Mouse (Mus musculus): ENCODE measurements around the gene Ptpro. TPM values are rescaled to one million over a fixed set of nuclear protein-coding genes. Genes with fewer than 3 reads are reported as not detected.
"Not testable (repeated sequence)": the region's sequence is repeated elsewhere in the genome, so short reads cannot be mapped to it uniquely, and the experiment has no call there.

Gene Ptpro
- total RNA-seq, 1 experiment = 0.31 TPM

DNA sequence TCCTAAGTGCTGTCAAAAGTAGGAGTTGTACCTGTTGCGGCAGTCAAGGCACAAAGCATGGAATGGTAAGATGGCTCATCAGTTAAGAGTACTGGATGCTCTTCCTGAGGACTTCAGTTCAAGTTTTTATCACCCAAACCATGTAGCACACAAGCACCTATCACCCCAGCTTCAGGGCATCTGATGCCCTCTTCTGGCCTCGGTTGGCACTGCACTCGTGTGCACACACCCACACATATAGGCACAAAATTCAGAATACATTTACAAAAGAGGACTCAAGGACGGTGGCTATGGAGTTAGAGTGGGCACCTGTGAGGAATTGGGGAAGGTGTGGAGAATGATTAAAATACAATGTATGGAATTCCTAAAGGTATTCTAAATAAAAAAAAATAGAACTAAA, 217.4 kb downstream of the Ptpro start:
- no peak for TF ChIP-seq HCFC1 (IDR thresholded peaks at IDR 0.05; ENCODE audit: borderline replicate concordance, insufficient read depth, low read length)
- TF ChIP-seq ZNF384 (IDR thresholded peaks at IDR 0.05; ENCODE audit: low read depth, low read length) = no peak
- TF ChIP-seq CHD2 (IDR thresholded peaks at IDR 0.05; ENCODE audit: low read depth, low read length) = no peak
- TF ChIP-seq ZC3H11A (IDR thresholded peaks at IDR 0.05; ENCODE audit: borderline replicate concordance, low read depth, low read length) = no peak
- TF ChIP-seq MAFK (IDR thresholded peaks at IDR 0.05; ENCODE audit: insufficient read depth, low read depth, low read length) = no peak
- no peaks in the 10 kb centered on the region for H3K36me3 ChIP-seq (ENCODE audit: control insufficient read depth, insufficient read depth, low read length, poor library complexity, severe bottlenecking)
- no peak overlapping the region for H3K27ac ChIP-seq (ENCODE audit: insufficient read depth, low read depth, low read length, poor library complexity, severe bottlenecking)
- H3K9me3 ChIP-seq (ENCODE audit: control insufficient read depth, insufficient read depth, low read depth, low read length) = no peaks in the 10 kb centered on the region
- no peak overlapping the region for H3K4me3 ChIP-seq (ENCODE audit: insufficient read depth in 1 of 2, low read depth in 1 of 2, low read length in 2 of 2, poor library complexity in 1 of 2, severe bottlenecking in 1 of 2)
- no peak for DNase-seq (ENCODE audit: low read depth, low spot score)
- no peak overlapping the region for H3K9ac ChIP-seq (ENCODE audit: insufficient read depth, low read depth, low read length, poor library complexity, severe bottlenecking)
- H3K4me1 ChIP-seq (ENCODE audit: control insufficient read depth in 2 of 2, insufficient read depth in 2 of 2, low read length in 2 of 2, poor library complexity in 1 of 2) = no peaks in the 10 kb centered on the region
- in situ Hi-C loops (cut with MboI; ENCODE audit: low sequenced_read_pairs in 2 of 2, unreplicated experiment in 2 of 2) = loop anchor here in 1 of 2 experiments (10.0 kb wide), 1 partner anchor 245 kb away; no protein-coding TSS in a partner anchor

DNA sequence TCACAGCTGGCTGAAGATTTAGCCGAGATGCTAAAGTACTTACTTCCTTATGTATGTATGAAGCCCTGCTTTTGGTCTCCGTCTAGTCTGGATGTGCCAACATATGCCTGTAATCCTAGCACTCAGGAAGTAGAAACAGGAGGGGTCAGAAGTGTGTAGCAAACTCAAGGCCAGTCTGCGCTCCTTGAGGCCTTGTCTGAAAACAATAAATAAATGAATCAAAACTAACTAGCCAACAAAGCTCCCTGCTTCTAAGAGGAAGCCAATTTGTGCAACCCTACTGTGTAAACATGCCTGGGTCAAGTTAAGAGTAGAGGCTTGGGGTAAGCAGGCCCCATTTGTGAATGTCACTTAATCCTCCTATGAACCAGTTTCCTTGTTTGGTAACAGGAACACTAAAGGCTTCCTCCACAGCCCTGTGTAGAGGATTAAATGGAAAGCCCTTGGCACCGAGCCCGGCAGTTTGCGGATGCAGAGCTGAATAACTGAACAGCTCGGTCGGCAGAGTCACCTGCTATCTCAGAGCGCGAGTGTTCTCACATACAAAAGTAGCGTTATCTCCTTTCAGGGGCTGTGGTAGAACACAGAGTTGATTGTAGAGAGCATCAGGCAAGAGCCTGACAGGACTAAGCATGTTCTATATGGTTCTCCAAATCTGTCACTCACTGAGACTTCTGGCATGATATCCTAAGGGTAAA, 218.9 kb downstream of the Ptpro start:
- Histone ChIP-seq H3K9ac (ENCODE audit: insufficient read depth, low read depth, low read length, poor library complexity, severe bottlenecking) (no peak overlapping the region), H3K27ac (ENCODE audit: insufficient read depth, low read depth, low read length, poor library complexity, severe bottlenecking) (no peak overlapping the region), H3K4me1 (ENCODE audit: control insufficient read depth in 2 of 2, insufficient read depth in 2 of 2, low read length in 2 of 2, poor library complexity in 1 of 2) (no peaks in the 10 kb centered on the region), H3K9me3 (ENCODE audit: control insufficient read depth, insufficient read depth, low read depth, low read length) (no peaks in the 10 kb centered on the region), H3K36me3 (ENCODE audit: control insufficient read depth, insufficient read depth, low read length, poor library complexity, severe bottlenecking) (no peaks in the 10 kb centered on the region), H3K4me3 (ENCODE audit: insufficient read depth in 1 of 2, low read depth in 1 of 2, low read length in 2 of 2, poor library complexity in 1 of 2, severe bottlenecking in 1 of 2) (no peak overlapping the region)
- DNase-seq (ENCODE audit: low read depth, low spot score) = no peak
- TF ChIP-seq ZC3H11A (IDR thresholded peaks at IDR 0.05; ENCODE audit: borderline replicate concordance, low read depth, low read length) = no peak
- no peak for TF ChIP-seq MAFK (IDR thresholded peaks at IDR 0.05; ENCODE audit: insufficient read depth, low read depth, low read length)
- in situ Hi-C loops (cut with MboI; ENCODE audit: low sequenced_read_pairs in 2 of 2, unreplicated experiment in 2 of 2) = no loop called here

DNA sequence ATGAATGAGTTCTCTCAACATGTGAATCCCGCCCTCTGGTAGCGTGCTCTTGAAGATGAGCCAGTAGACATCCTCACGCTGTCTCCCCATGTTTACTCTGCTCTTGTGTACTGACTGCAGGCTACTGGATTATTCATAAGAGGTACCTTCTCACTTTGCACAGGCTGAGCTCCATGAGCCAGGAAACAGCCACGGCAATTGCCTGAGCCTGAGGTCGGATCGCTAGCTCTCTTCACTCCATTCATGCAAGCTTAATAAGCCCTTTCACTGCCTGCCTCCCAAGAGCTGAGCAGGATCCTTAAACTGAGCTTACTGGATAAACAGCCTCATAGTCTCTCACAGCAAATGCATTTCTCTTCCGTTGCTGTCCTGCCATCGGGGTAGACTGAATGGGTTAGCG, 220.0 kb downstream of the Ptpro start:
- Histone ChIP-seq H3K9ac (ENCODE audit: insufficient read depth, low read depth, low read length, poor library complexity, severe bottlenecking) (no peak overlapping the region), H3K9me3 (ENCODE audit: control insufficient read depth, insufficient read depth, low read depth, low read length) (no peaks in the 10 kb centered on the region), H3K27ac (ENCODE audit: insufficient read depth, low read depth, low read length, poor library complexity, severe bottlenecking) (0 out of 2 replicates have a peak overlapping the region, but pooled peaks have one; percentile 10), H3K36me3 (ENCODE audit: control insufficient read depth, insufficient read depth, low read length, poor library complexity, severe bottlenecking) (no peaks in the 10 kb centered on the region), H3K4me1 (ENCODE audit: control insufficient read depth in 2 of 2, insufficient read depth in 2 of 2, low read length in 2 of 2, poor library complexity in 1 of 2) (no peaks in the 10 kb centered on the region), H3K4me3 (ENCODE audit: insufficient read depth in 1 of 2, low read depth in 1 of 2, low read length in 2 of 2, poor library complexity in 1 of 2, severe bottlenecking in 1 of 2) (no peak overlapping the region)
- TF ChIP-seq ZC3H11A (IDR thresholded peaks at IDR 0.05; ENCODE audit: borderline replicate concordance, low read depth, low read length) = no peak
- no peak for TF ChIP-seq CHD2 (IDR thresholded peaks at IDR 0.05; ENCODE audit: low read depth, low read length)
- no peak for TF ChIP-seq HCFC1 (IDR thresholded peaks at IDR 0.05; ENCODE audit: borderline replicate concordance, insufficient read depth, low read length)
- no peak for TF ChIP-seq ZNF384 (IDR thresholded peaks at IDR 0.05; ENCODE audit: low read depth, low read length)
- TF ChIP-seq MAFK (IDR thresholded peaks at IDR 0.05; ENCODE audit: insufficient read depth, low read depth, low read length) = no peak
- DNase-seq (ENCODE audit: low read depth, low spot score) = no peak
- in situ Hi-C loops (cut with MboI; ENCODE audit: low sequenced_read_pairs in 2 of 2, unreplicated experiment in 2 of 2) = no loop called here

DNA sequence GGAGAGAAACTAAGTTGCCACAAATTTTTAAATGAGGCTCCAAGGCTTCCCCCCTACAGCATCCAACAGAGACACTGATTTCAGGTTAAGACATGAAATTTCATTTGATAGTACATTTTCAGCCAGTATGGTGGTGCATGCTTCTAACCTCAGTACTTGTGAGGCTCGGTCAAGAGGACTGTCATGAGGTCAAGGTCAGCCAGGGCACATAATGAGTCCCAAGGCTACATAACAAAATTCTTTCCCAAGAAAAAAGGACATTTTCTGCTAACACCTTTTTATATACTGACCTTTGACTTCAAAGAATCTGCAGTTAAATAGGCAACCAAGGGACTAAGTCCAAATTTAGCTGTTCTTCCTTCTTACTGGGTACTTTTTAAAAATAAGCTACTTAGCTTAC, 221.3 kb downstream of the Ptpro start:
- Histone ChIP-seq H3K36me3 (ENCODE audit: control insufficient read depth, insufficient read depth, low read length, poor library complexity, severe bottlenecking) (no peaks in the 10 kb centered on the region; the same call in 1 of the 2 replicates), H3K9ac (ENCODE audit: insufficient read depth, low read depth, low read length, poor library complexity, severe bottlenecking) (no peak overlapping the region), H3K9me3 (ENCODE audit: control insufficient read depth, insufficient read depth, low read depth, low read length) (no peaks in the 10 kb centered on the region), H3K27ac (ENCODE audit: insufficient read depth, low read depth, low read length, poor library complexity, severe bottlenecking) (no peak overlapping the region), H3K4me3 (ENCODE audit: insufficient read depth in 1 of 2, low read depth in 1 of 2, low read length in 2 of 2, poor library complexity in 1 of 2, severe bottlenecking in 1 of 2) (no peak overlapping the region), H3K4me1 (ENCODE audit: control insufficient read depth in 2 of 2, insufficient read depth in 2 of 2, low read length in 2 of 2, poor library complexity in 1 of 2) (no peaks in the 10 kb centered on the region)
- DNase-seq (ENCODE audit: low read depth, low spot score) = no peak
- TF ChIP-seq ZC3H11A (IDR thresholded peaks at IDR 0.05; ENCODE audit: borderline replicate concordance, low read depth, low read length) = no peak
- no peak for TF ChIP-seq MAFK (IDR thresholded peaks at IDR 0.05; ENCODE audit: insufficient read depth, low read depth, low read length)
- no peak for TF ChIP-seq CHD2 (IDR thresholded peaks at IDR 0.05; ENCODE audit: low read depth, low read length)
- no peak for TF ChIP-seq ZNF384 (IDR thresholded peaks at IDR 0.05; ENCODE audit: low read depth, low read length)
- TF ChIP-seq HCFC1 (IDR thresholded peaks at IDR 0.05; ENCODE audit: borderline replicate concordance, insufficient read depth, low read length) = no peak
- in situ Hi-C loops (cut with MboI; ENCODE audit: low sequenced_read_pairs in 2 of 2, unreplicated experiment in 2 of 2) = no loop called here

DNA sequence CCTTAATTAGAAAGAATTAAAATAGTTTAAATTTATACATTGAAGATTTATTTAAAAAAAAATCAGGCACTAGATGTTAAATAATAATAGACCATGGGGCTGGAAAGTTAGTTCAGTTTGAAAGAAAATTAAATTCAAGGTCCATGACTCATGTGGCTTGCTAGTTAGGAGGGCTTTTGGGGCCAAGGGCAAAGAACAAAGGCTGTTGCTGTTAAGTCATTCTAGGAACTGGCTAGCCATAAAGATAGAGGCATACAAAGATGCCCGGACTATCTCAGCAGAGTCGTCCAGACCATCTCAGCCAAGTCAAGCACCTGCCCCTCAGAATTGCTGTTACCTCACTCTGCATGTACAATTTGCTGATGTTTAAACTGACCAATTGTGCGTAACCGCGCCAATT, 223.6 kb downstream of the Ptpro start:
- H3K4me1 ChIP-seq (ENCODE audit: control insufficient read depth in 2 of 2, insufficient read depth in 2 of 2, low read length in 2 of 2, poor library complexity in 1 of 2); H3K27ac ChIP-seq (ENCODE audit: insufficient read depth, low read depth, low read length, poor library complexity, severe bottlenecking); H3K9me3 ChIP-seq (ENCODE audit: control insufficient read depth, insufficient read depth, low read depth, low read length); DNase-seq (ENCODE audit: low read depth, low spot score); H3K9ac ChIP-seq (ENCODE audit: insufficient read depth, low read depth, low read length, poor library complexity, severe bottlenecking); H3K36me3 ChIP-seq (ENCODE audit: control insufficient read depth, insufficient read depth, low read length, poor library complexity, severe bottlenecking); H3K4me3 ChIP-seq (ENCODE audit: insufficient read depth in 1 of 2, low read depth in 1 of 2, low read length in 2 of 2, poor library complexity in 1 of 2, severe bottlenecking in 1 of 2); in situ Hi-C loops (cut with MboI; ENCODE audit: low sequenced_read_pairs in 2 of 2, unreplicated experiment in 2 of 2): not testable (repeated sequence)

All from ES-E14 (cell line).